Mouse (Mus musculus) limb, embryonic 13.5 days (tissue): ENCODE data around the gene Acap1. TPM values are rescaled to one million over a fixed set of nuclear protein-coding genes. Genes with fewer than 3 reads are reported as not detected.
"Not testable (repeated sequence)": the region's sequence is repeated elsewhere in the genome, so short reads cannot be mapped to it uniquely, and the experiment has no call there.

ENCODE experiments used
- ATAC-seq: fragments of 200-750 bp; cut with Nextera tagmentation; 2 replicates; pipeline ENCODE4 v1.8.0; 2017; ENCODE audit warnings: low read depth, moderate number of reproducible peaks, moderate TSS enrichment; ENCODE audit not compliant: low FRiP score
- H3K27ac ChIP-seq: fragments of 300-500 bp; sonication (generic); 2 replicates; pipeline ENCODE4 v1.5.1; 2015; ENCODE audit warnings: inconsistent platforms, mild to moderate bottlenecking, moderate library complexity
- H3K27me3 ChIP-seq: fragments of 300-500 bp; sonication (generic); 2 replicates; pipeline ENCODE4 v1.6.1; 2015; ENCODE audit warnings: mild to moderate bottlenecking, inconsistent platforms
- H3K36me3 ChIP-seq: fragments of 300-500 bp; sonication (generic); 2 replicates; pipeline ENCODE4 v1.6.1; 2015; ENCODE audit warnings: inconsistent platforms, mild to moderate bottlenecking, moderate library complexity
- H3K4me1 ChIP-seq: fragments of 300-500 bp; sonication (generic); 2 replicates; pipeline ENCODE4 v1.6.1; 2015; ENCODE audit warnings: inconsistent platforms
- H3K4me2 ChIP-seq: fragments of 300-500 bp; sonication (generic); replicated peaks from 2 replicates; pipeline ENCODE4 v1.6.1; 2015; ENCODE audit warnings: inconsistent platforms, mild to moderate bottlenecking, moderate library complexity
- H3K4me3 ChIP-seq: fragments of 300-500 bp; sonication (generic); 2 replicates; pipeline ENCODE4 v1.5.1; 2015; ENCODE audit warnings: moderate library complexity, mild to moderate bottlenecking, inconsistent platforms
- H3K9ac ChIP-seq: fragments of 300-500 bp; sonication (generic); 2 replicates; pipeline ENCODE4 v1.6.1; 2015; ENCODE audit warnings: mild to moderate bottlenecking, inconsistent platforms
- H3K9me3 ChIP-seq: fragments of 300-500 bp; sonication (generic); 2 replicates; pipeline ENCODE4 v1.6.1; 2016; ENCODE audit warnings: inconsistent platforms
- WGBS: fragments of 180-500 bp; shearing (Covaris S2); methylation state at CpG from one replicate; pipeline ENCODE4 v1.1.7; 2015; 5-methylcytosine and 5-hydroxymethylcytosine counted together
- polyA plus RNA-seq: library from polyadenylated mRNA; unstranded; fragments of >200 nt; fragmentation: Nextera tagmentation; extraction: Ambion mirVana; gene quantifications from 2 replicates; pipeline ENCODE4 v1.2.1, GENCODE M21; 2015

Gene Acap1
- polyA plus RNA-seq, 1 experiment from 2014 or later = 1.1 TPM

DNA sequence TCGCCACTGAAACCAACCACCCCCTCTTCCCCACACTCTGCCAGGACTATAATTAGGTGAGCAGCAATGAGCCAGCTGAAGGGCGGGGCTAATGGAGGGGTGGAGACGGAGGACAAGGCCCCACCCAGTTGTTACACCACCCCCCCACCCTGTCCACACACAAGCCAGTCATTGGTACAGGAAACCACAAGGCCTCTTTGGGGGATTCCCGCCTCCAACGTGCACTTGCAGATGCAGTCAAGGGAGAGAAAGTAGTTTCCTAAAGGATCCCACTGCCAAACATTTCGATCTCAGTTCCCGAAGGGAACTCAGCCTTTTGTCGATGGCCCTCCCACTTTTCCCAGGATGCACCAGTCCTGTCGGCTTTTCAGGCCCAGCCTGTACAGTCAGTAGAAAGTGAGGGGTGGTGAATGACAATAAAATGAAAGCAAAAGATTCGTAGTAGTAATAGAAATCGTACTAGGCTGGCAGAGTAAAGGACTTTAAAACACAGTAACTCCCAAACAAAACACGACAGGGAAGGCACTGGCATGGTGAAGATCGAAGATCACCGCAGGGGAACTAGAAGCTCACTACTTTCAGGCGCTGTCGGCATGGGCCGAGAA lies 24.4 kb upstream of the Acap1 start:
- WGBS = under 1% methylated on average over 17 of the region's 17 CpGs
- Histone ChIP-seq H3K36me3 (peaks cover 48% of the 10 kb centered on the region), H3K4me1 (peaks cover 43% of the 10 kb centered on the region), H3K4me3 (peak overlapping the region; percentile 90), H3K9ac (peak overlapping the region; percentile 96), H3K27ac (peak overlapping the region; percentile 90), H3K9me3 (no peaks in the 10 kb centered on the region), H3K4me2 (peak overlapping the region; percentile 88), H3K27me3 (no peaks in the 10 kb centered on the region)
- ATAC-seq = no peak

DNA sequence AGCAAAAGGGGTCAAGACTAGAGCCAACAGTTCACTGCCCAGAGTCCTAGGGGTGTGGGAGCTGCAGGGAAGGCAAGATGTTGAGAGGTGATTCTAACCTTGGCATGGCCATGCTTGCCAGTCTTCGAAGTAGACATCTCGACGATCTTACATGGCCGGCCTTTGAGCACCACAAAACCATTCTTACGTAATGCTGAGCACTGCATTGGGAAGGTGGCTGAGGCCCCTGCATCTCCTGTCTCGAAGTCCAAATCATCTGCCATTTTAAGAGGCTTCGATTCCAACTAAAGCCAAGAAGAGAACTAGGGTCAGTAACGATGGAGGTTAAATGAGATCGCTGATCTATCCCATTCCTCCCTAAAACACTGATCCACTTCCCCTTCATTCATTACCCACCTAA lies 23.7 kb upstream of the Acap1 start:
- ATAC-seq = no peak
- Histone ChIP-seq H3K9me3 (no peaks in the 10 kb centered on the region), H3K4me2 (peak overlapping the region; percentile 88), H3K36me3 (peaks cover 49% of the 10 kb centered on the region), H3K27ac (peak overlapping the region; percentile 90), H3K4me3 (peak overlapping the region; percentile 90), H3K4me1 (peaks cover 46% of the 10 kb centered on the region), H3K27me3 (no peaks in the 10 kb centered on the region), H3K9ac (peak overlapping the region; percentile 96; the same call in 1 of the 2 replicates)
- 81% methylated on average over 9 of the region's 9 CpGs for WGBS

DNA sequence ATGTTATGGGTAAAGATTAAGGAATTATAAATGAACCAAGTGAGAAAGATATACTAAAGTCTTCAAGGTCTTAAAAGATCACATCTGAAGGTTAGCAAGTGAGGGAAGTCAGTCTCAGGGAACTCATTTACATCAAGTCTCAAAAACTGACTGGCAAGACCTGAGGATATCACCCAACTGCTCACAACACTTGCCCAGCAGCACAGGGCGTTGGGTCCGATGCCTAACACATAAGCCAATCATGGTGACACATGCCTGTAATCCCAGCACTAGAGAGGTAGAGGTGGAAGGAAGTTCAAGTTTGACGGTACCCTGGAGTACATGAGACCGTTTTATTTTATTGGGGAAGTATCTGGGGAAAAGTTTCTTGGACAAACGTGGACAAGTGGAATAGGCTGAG lies 22.8 kb upstream of the Acap1 start:
- Histone ChIP-seq H3K27me3 (no peaks in the 10 kb centered on the region), H3K4me3 (no peak overlapping the region), H3K9ac (no peak overlapping the region), H3K27ac (no peak overlapping the region), H3K4me1 (peaks cover 51% of the 10 kb centered on the region), H3K9me3 (no peaks in the 10 kb centered on the region), H3K36me3 (peaks cover 52% of the 10 kb centered on the region), H3K4me2 (no peak overlapping the region)
- ATAC-seq = no peak
- WGBS = 78% methylated on average over 5 of the region's 5 CpGs

DNA sequence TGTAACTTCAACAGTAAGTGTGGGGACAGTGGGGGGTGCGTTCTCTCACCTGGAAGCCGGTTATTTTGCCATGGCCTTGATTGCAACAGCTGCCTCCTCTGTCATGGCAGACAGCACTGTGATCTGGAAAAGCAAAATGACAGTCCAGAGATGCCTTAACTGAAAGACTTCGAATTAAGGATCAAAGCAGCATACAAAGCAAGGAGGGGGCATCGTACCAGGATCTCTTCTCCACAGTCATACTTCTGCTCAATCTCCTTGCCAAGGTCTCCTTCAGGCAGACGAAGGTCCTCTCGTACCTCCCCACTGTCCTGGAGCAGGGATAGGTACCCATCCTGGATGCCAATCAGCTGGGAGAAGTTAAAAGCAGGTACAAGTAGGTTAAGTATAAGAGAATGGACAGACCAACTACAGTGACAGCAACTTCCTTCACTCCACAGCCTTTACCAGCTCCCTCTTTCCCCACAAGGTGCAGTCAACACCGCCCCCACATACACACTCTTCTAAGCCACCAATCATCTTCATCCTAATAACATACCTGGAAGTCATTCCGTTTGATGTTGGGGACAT lies 22.1 kb upstream of the Acap1 start:
- no peak overlapping the region for H3K4me3 ChIP-seq
- no peak overlapping the region for H3K9ac ChIP-seq
- no peaks in the 10 kb centered on the region for H3K27me3 ChIP-seq
- H3K9me3 ChIP-seq = no peaks in the 10 kb centered on the region
- no peak overlapping the region for H3K4me2 ChIP-seq
- peaks cover 48% of the 10 kb centered on the region for H3K4me1 ChIP-seq
- no peak for ATAC-seq
- H3K36me3 ChIP-seq = peaks cover 59% of the 10 kb centered on the region
- no peak overlapping the region for H3K27ac ChIP-seq
- WGBS = 84% methylated on average over 8 of the region's 8 CpGs

DNA sequence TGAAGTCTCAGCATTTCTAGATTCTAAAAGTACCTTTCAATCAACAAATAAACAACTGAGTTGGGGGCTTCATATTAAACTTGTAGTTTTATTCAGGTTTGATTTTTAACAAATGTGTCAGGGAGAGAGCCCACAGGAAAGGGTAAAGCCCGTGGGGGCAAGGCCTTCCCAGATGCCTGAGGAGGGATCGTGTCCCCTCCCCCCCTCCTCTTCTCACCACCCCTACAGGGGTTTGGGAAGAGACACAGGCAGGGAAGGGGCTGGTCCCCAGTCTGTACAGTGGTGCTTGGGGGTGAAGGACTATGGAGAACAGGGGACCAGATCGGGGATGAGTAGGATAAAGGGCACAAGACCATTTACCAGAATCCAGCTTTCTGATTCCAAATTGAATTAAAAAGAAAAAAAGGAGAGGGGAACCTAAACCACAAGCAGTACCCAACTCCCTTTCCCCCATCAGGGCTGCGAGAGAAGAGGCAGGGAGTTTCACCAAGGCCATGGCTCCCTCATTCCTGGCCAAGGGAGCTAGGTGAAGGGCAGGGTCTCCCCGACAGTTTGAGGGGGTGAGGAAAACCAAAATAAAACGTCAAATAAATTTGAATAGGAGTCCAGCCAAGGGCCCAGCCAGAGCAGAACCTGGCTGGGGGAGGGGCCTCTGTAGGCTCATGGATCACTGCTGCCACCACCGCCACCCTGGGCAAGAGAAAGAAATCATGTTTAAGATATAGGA lies 21.5 kb upstream of the Acap1 start:
- peaks cover 45% of the 10 kb centered on the region for H3K4me1 ChIP-seq
- 59% methylated on average over 7 of the region's 7 CpGs for WGBS
- not testable (repeated sequence) for ATAC-seq, H3K27me3 ChIP-seq, H3K4me3 ChIP-seq, H3K9me3 ChIP-seq, H3K4me2 ChIP-seq, H3K9ac ChIP-seq, H3K27ac ChIP-seq
- H3K36me3 ChIP-seq = peaks cover 65% of the 10 kb centered on the region

DNA sequence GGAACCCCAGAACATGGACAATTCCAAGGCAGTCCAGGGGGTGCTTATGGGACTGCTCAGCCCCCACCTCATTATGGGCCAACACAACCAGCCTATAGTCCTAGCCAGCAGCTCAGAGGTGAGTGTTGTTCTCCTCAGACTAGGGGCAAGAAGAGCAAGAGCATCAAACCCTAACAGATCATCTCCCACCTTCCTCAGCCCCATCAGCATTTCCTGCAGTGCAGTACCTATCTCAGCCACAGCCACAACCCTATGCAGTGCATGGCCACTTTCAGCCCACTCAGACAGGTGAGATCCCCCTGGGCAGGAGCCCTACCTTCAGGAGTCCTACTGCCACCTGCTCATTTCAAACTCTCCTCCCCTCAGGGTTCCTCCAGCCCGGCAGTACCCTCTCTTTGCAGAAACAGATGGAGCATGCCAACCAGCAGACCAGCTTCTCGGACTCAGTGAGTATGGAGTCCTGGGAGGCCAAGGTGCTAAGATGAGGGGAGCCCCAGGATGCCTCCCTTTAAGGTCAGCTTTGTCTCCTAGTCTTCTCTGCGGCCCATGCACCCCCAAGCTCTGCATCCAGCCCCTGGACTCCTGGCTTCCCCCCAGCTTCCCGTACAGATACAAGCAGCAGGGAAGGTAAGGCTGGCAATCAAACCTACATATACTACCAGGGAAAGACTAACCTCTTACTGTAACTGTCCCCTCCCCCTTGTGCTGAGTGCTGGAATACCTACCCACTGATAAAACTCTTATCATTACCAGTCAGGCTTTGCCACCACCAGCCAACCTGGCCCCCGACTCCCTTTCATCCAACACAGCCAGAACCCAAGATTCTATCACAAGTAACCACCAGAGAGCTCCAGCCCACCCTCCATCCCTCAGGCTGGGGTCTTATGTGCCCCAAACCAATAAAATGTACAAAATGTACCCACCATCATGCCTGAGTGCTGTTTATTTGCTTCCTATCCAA lies 20.6 kb upstream of the Acap1 start:
- 76% methylated on average over 5 of the region's 5 CpGs for WGBS
- H3K4me1 ChIP-seq = peaks cover 45% of the 10 kb centered on the region
- peak overlapping the region; percentile 3; the same call in 1 of the 2 replicates for H3K9ac ChIP-seq
- peaks cover 74% of the 10 kb centered on the region for H3K36me3 ChIP-seq
- peak overlapping the region; percentile 81 for H3K4me2 ChIP-seq
- H3K27me3 ChIP-seq = no peaks in the 10 kb centered on the region
- H3K27ac ChIP-seq = no peak overlapping the region
- ATAC-seq = no peak
- H3K9me3 ChIP-seq = no peaks in the 10 kb centered on the region
- H3K4me3 ChIP-seq = peak overlapping the region; percentile 87

DNA sequence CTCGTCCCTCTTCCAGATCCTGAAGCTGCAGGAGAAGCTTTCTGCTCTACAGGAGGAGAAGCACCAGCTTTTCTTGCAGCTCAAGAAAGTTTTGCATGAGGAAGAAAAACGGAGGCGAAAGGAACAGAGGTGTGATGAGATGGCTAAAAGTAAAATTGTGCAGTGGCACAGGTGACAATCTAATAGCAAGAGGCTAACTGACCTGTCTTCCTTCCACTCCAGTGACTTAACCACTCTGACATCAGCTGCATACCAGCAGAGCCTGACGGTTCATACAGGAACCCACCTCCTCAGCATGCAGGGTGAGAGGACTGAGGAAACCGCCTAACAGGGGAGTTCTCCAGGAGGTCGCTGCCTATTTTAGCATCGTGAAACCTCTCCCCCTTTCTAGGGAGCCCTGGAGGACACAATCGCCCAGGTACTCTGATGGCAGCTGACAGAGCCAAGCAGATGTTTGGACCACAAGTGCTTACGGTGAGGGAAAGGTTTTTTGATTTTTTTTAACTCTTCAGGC lies 19.6 kb upstream of the Acap1 start:
- no peak overlapping the region for H3K27ac ChIP-seq
- H3K36me3 ChIP-seq = peaks cover 84% of the 10 kb centered on the region
- H3K4me1 ChIP-seq = peaks cover 45% of the 10 kb centered on the region
- peak overlapping the region; percentile 87 for H3K4me3 ChIP-seq
- no peak for ATAC-seq
- peak overlapping the region; percentile 81 for H3K4me2 ChIP-seq
- no peaks in the 10 kb centered on the region for H3K9me3 ChIP-seq
- H3K27me3 ChIP-seq = no peaks in the 10 kb centered on the region
- WGBS = 32% methylated on average over 9 of the region's 9 CpGs
- H3K9ac ChIP-seq = peak overlapping the region; percentile 92

DNA sequence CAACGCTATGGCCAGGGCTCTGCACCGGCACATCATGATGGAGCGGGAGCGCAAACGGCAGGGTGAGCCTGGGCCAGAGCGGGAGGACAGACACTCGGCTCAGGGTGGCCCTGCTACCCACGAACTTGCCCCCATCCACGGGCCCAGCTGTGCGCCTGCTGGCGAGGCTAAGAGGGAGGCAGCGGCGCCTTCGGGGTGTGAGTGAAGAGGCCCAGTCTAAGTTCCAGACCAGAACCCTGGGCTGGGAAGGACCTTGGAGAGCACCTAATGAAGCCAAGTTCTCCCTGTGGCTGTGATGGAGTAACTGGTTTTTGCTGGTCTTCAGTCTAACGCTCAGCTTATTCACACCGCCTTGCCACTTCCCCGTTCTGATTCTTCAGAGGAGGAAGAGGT lies 19.0 kb upstream of the Acap1 start:
- ATAC-seq = no peak

DNA sequence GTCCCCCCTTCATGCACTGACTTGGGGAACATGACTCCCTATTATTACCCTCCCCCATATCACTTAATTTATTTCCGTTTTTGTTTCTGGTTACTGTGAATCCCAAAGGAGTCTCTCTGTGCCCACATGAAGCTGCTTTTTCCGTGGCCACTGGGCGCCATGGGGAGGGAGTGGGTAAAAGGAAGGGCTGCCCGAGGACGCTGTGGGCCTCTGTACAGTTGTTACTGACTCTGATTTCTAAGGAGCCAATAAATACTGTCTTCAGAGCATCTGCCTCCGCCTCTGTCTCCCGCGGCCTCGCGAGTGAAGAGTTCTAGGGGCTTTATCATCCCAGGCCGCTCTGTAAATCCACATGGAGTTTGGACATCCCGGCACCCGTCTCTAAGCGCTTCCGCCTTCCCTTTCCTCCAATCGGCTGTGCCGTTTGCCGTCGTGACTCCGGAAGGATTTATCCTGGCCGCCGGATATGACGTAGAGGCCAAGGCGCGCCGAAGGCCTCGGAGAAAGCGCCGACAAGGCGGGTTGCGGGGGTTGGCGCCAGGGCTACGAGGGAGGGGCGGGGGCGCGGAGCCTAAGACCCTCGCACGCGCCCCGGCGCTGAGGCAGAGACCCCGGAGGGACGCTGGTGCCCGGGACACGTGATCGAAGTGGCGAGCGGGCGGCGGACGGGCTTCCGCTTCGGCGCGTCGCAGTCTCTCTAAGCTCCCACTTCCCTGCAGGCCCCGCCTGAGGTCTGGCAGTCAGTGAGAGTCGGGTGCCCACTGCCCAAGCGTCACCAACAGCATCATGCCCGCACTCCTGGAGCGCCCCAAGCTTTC lies 18.4 kb upstream of the Acap1 start, which contains the start of gene Gps2:
TSS of gene Gps2 (plus strand) at position 335 of the 818 bp plus-strand sequence.
- Histone ChIP-seq H3K4me2 (peak within 1 kb of the TSS; percentile 81), H3K9me3 (no peaks in the 10 kb centered on the region), H3K27me3 (no peaks in the 10 kb centered on the region), H3K4me3 (peak within 1 kb of the TSS; percentile 87), H3K4me1 (peaks cover 35% of the 10 kb centered on the region), H3K36me3 (peaks cover 88% of the 10 kb centered on the region), H3K27ac (peak within 1 kb of the TSS; percentile 92), H3K9ac (peak within 1 kb of the TSS; percentile 92)
- ATAC-seq = peak; percentile 91
- 2% methylated on average over 61 of the region's 61 CpGs for WGBS

More for the DNA sequence above, 19.0 kb upstream of the Acap1 start:
- peak overlapping the region; percentile 92 for H3K9ac ChIP-seq
- peak overlapping the region; percentile 92 for H3K27ac ChIP-seq
- WGBS = under 1% methylated on average over 17 of the region's 17 CpGs
- peaks cover 88% of the 10 kb centered on the region for H3K36me3 ChIP-seq
- H3K9me3 ChIP-seq = no peaks in the 10 kb centered on the region
- H3K4me3 ChIP-seq = peak overlapping the region; percentile 87
- peaks cover 41% of the 10 kb centered on the region for H3K4me1 ChIP-seq
- H3K27me3 ChIP-seq = no peaks in the 10 kb centered on the region
- H3K4me2 ChIP-seq = peak overlapping the region; percentile 81

DNA sequence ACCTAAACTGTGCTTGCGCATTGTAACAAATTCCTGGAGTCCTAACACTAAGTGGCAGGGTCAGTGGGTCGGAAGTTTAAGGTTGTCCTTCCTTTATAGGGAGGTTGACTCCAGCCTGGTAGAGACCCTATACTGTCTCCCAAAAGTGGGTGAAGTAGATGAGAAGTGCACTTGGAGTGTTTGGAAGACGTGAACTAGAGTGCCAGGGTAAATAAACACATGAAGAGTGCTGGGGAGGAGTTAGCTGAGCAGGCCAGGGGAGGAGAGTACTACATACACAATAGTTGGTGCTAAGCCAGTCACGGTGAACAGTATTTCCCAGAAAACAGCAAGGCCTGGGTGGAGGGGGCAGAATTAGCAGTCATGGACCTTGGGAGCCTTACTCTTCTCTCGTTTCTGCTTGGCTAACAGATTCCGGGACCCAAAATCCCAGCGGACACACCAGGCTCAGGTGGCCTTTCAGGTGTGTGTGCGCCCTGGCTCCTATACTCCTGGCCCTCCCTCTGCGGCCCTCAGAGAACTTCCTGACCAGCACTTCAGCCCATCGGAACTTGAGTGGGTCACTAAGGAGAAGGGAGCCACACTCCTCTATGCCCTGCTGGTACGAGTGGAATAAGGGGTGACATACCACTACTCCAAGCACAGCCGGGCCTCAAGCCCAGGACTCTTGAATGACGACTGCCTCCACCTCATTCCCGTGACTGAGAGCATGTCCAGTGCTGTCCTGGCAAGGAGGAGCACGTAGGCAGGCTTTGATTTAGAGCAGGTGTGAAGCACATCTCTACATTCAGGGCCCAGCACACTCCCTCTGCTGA lies 17.6 kb upstream of the Acap1 start:
- Histone ChIP-seq H3K9me3 (no peaks in the 10 kb centered on the region), H3K9ac (peak overlapping the region; percentile 92), H3K4me1 (peaks cover 27% of the 10 kb centered on the region), H3K27ac (peak overlapping the region; percentile 92; the same call in 1 of the 2 replicates), H3K4me2 (peak overlapping the region; percentile 81), H3K36me3 (peaks cover 88% of the 10 kb centered on the region), H3K27me3 (no peaks in the 10 kb centered on the region), H3K4me3 (peak overlapping the region; percentile 87)
- WGBS = 78% methylated on average over 15 of the region's 15 CpGs
- ATAC-seq = no peak
